Mouse (Mus musculus) testis, adult 2 months (tissue): ENCODE data around the gene Lin7a. TPM values are rescaled to one million over a fixed set of nuclear protein-coding genes. Genes with fewer than 3 reads are reported as not detected.

ENCODE experiments used
- H3K27ac ChIP-seq: fragments of 200-500 bp; 2 replicates; pipeline ENCODE4 v1.5.1; 2012; ENCODE audit warnings: low read depth, low read length; ENCODE audit not compliant: control insufficient read depth, insufficient read depth
- H3K27me3 ChIP-seq: fragments of 200-500 bp; 2 replicates; pipeline ENCODE4 v1.6.1; 2012; ENCODE audit warnings: mild to moderate bottlenecking, low read length, moderate library complexity; ENCODE audit not compliant: control insufficient read depth, insufficient read depth
- H3K36me3 ChIP-seq: fragments of 200-500 bp; 2 replicates; pipeline ENCODE4 v1.6.1; 2012; ENCODE audit warnings: mild to moderate bottlenecking, low read length; ENCODE audit not compliant: control insufficient read depth, insufficient read depth
- H3K4me1 ChIP-seq: fragments of 200-500 bp; 2 replicates; pipeline ENCODE4 v1.6.1; 2012; ENCODE audit warnings: low read length; ENCODE audit not compliant: control insufficient read depth, insufficient read depth
- H3K4me3 ChIP-seq: fragments of 200-500 bp; 2 replicates; pipeline ENCODE4 v1.5.1; 2012; ENCODE audit warnings: low read depth, mild to moderate bottlenecking, low read length, moderate library complexity, mixed read lengths; ENCODE audit not compliant: control insufficient read depth
- CTCF ChIP-seq: fragments of 200-500 bp; IDR thresholded peaks from 2 replicates; pipeline ENCODE4 v1.5.1; 2012; ENCODE audit warnings: low read depth, mild to moderate bottlenecking, inconsistent platforms, low read length, moderate library complexity; ENCODE audit not compliant: control insufficient read depth, insufficient read depth, insufficient replicate concordance
- POLR2A ChIP-seq: fragments of 200-500 bp; IDR thresholded peaks from 2 replicates; pipeline ENCODE4 v1.6.1; 2012; ENCODE audit warnings: low read depth, mild to moderate bottlenecking, inconsistent platforms, low read length, moderate library complexity; ENCODE audit not compliant: control insufficient read depth
- polyA plus RNA-seq: library from polyadenylated mRNA; depleted of rRNA; stranded (reverse); fragments of >200 nt; gene quantifications from 2 replicates; pipeline ENCODE4 v1.2.3, GENCODE M21; 2012

The Lin7a gene
- polyA plus RNA-seq, 1 experiment = 67.4 TPM

DNA sequence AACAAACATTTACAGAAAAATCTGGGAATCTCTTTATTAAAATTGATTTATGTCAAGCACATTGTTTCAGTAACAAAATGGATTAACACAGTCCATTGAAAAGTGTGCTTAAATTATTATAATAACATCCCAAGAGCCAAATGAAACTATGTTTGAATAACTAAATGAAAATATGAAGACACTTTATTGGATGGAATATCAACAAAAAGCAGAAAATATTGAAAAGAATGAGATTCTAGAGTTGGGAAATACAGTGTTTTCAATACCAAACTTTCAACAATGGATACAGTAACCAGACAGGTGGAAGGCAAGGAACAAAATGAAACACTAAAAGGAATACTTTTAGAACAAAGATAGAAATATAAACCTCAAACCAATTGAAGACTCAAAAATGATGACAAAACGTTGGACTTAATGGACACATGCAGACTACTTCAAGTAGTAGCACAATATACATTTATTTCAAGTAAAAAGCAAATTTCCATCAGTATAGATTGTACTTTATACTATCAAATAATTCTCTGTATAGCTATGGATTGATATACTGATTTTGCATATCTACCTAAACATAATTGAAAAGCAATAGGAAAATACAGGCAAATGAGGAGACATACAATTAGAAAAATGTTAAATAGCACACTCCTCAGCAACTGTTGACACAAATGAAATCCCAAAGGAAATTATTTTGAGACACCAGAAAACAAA lies 28.6 kb upstream of the Lin7a start:
- TF ChIP-seq POLR2A (no peak), CTCF (no peak)
- H3K4me3 ChIP-seq = no peak overlapping the region
- H3K4me1 ChIP-seq = no peaks in the 10 kb centered on the region; the same call in 1 of the 2 replicates
- H3K27me3 ChIP-seq = no peaks in the 10 kb centered on the region
- H3K36me3 ChIP-seq = no peaks in the 10 kb centered on the region
- H3K27ac ChIP-seq = no peak overlapping the region

DNA sequence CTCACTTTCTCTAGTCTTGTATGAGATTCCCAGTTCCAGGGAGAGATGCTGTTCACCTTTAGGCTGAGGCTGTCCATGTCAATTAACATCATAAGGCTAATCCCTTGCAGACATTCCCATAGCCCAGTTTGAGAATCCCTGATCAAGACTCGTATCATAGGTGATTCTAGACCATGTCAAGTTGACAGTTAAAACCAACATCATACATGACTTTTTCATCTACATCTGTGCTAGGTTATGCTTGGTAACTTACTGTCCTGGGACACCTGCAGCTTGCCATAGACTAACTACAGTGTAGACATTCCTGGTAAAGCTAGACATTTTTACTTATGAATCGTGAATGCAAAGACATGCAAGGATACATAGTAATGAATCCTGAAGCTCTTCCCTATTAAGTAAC lies 27.3 kb upstream of the Lin7a start:
- TF ChIP-seq POLR2A = no peak
- no peak for TF ChIP-seq CTCF
- no peaks in the 10 kb centered on the region; the same call in 1 of the 2 replicates for H3K4me1 ChIP-seq
- H3K4me3 ChIP-seq = no peak overlapping the region
- H3K27ac ChIP-seq = no peak overlapping the region
- H3K36me3 ChIP-seq = no peaks in the 10 kb centered on the region
- H3K27me3 ChIP-seq = no peaks in the 10 kb centered on the region

DNA sequence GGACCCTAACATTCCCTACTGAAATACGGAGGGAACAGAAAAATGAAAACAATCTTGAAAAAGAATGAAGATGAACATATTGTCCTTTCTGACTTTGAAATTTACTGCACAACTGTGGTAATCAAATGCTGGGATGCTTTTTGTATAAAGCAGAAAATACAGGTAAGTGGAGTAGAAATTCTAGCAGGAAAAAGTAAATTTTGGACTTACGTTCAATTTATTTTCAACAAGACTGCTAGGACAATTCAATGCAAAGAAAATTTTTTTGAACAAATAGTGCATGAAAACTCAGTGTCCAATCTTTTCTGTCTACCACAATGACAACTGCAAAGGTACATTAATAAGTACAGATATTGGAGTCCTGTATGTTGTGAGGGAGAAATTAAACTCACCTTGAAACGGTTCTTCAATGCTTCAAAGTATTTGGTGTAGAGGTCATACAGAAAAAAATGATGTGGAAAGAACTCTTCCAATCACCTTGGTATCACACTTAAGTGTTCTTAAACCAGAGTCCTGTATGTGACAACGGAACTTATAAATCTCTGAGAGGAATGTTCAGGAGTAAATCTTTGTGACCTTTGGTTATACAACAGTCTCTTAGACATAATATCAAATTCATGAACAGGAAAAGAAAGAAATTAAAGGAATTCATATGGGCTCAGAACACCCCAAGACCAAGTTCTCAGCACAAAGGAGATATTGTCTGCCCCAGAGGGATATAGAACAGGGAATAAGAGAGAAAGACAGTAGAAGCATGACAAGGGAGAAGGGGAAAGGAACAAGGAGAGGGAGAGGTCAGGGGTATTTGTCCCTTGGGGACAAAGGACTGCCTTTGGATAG lies 26.6 kb upstream of the Lin7a start:
- no peak overlapping the region for H3K27ac ChIP-seq
- no peaks in the 10 kb centered on the region for H3K36me3 ChIP-seq
- no peaks in the 10 kb centered on the region for H3K4me1 ChIP-seq
- no peaks in the 10 kb centered on the region for H3K27me3 ChIP-seq
- no peak overlapping the region for H3K4me3 ChIP-seq
- TF ChIP-seq POLR2A (no peak), CTCF (no peak)

DNA sequence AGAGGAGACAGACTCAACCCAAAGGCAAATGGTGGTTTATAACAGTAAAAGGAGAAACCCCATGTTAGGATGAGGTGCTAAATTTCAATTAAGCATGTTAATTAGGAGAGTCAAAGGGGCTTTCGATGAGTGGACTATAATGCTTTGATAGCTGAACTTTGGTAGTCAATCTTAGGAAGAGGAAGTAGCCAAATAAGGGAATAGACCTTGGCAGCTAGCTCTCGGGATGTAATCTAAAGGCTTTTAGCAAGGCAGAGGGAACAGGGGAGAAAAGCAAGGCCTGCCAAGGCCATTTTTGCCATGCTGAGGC lies 26.0 kb upstream of the Lin7a start:
- H3K27me3 ChIP-seq = no peaks in the 10 kb centered on the region
- H3K27ac ChIP-seq = no peak overlapping the region
- TF ChIP-seq CTCF = no peak
- no peak for TF ChIP-seq POLR2A
- H3K4me1 ChIP-seq = no peaks in the 10 kb centered on the region
- H3K36me3 ChIP-seq = no peaks in the 10 kb centered on the region
- no peak overlapping the region for H3K4me3 ChIP-seq

DNA sequence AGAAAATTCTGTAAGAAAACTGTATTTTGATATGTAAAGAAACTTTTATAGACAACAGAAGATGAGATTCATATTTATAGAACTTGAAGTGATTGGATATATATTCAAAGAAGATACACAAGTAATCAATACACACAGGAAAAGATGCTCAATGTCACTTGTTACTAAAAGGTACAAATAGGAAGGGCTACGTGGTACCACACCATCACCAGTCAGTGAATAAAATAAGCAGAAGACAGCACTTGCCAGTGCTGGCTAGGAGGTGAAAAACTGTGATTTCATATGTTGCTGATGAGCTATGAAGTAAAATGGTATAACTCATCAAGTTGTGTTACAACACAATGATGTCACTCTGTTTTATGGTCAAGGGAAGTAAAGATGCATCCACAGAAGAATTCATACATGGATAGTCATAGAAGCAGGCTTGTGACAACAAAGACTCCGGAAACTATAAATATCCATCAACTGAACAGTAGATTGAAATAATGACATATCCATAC lies 25.5 kb upstream of the Lin7a start:
- Histone ChIP-seq H3K27me3 (no peaks in the 10 kb centered on the region), H3K27ac (no peak overlapping the region), H3K4me1 (no peaks in the 10 kb centered on the region), H3K4me3 (no peak overlapping the region), H3K36me3 (no peaks in the 10 kb centered on the region)
- TF ChIP-seq CTCF (no peak), POLR2A (no peak)

DNA sequence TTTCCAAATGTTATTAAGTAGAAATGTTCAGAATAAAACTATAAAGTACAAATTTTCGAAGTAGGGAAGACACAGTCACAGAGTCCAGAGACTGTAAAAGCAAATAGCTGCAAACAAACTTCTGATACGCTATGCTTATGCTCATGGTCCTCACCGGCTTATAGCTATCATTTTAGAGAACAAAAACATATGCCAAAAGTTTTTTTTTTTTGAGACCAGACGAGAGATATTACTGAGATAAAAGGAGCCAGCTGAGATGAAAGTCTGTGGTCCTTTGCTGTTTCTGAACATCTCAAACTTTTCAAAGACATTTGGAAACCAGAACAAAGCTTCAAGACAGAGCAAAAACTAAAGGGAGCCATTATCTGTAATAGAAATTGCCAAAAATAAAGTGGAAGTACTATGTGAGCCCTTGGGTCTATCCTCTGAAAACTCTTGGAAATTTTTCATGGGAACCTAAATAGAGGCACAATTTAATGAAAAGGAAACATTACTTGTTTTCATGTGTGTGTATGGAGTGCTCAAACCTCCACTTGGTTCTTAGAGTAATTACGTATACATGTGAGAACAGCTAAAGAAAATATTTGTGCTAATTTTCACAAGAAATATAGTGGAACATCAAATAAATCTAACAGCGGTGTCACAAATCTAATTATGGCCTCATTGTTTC lies 24.4 kb upstream of the Lin7a start:
- Histone ChIP-seq H3K4me3 (no peak overlapping the region), H3K27me3 (no peaks in the 10 kb centered on the region), H3K36me3 (no peaks in the 10 kb centered on the region), H3K27ac (no peak overlapping the region), H3K4me1 (no peaks in the 10 kb centered on the region)
- TF ChIP-seq POLR2A = no peak
- no peak for TF ChIP-seq CTCF

DNA sequence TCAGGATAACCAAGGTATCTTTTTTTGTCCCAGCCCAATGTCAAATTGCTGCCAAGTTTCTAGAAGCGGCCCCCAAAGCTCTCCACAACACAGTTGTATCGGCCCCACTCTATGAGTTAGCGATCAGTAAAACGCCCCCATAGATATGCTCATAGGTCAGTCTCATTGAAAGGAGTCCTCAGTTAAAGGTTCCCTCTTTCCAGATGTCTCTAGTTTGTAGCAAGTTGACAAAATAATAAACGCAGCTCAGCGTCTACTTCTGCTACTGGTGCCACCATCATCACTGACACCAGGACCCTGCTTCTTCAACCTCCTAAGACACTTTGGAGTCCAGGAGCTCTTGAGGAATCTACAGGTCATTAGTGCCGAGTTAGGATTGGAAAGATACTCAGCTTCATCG lies 23.0 kb upstream of the Lin7a start:
- no peaks in the 10 kb centered on the region for H3K4me1 ChIP-seq
- H3K27me3 ChIP-seq = no peaks in the 10 kb centered on the region
- no peak for TF ChIP-seq POLR2A
- no peak for TF ChIP-seq CTCF

DNA sequence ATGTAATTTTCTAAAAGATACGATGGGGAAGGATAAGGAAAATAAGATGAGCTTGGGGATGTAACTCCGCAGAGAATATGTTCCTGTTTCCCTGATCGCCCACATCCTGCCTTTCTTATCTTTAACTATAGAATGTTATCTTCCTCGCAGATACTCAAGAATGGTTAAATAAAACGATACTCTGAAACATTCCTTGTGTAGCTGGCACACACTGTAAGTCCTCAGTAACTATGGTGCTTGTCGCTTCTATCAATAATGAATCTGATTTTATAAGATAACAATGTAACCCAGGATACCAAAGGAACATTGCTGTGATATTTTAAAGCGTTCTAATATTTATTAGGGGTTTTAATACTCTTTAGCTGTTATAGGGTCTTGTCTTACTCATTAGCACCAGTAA lies 22.4 kb upstream of the Lin7a start:
- Histone ChIP-seq H3K27me3 (no peaks in the 10 kb centered on the region), H3K4me1 (no peaks in the 10 kb centered on the region), H3K36me3 (no peaks in the 10 kb centered on the region), H3K4me3 (no peak overlapping the region), H3K27ac (no peak overlapping the region)
- TF ChIP-seq POLR2A (no peak), CTCF (no peak)

More for the DNA sequence above, 23.0 kb upstream of the Lin7a start:
- Histone ChIP-seq H3K36me3 (no peaks in the 10 kb centered on the region), H3K4me3 (no peak overlapping the region), H3K27ac (no peak overlapping the region)
